Mouse (Mus musculus): ENCODE results near the gene Eif3i. TPM values are rescaled to one million over a fixed set of nuclear protein-coding genes. Genes with fewer than 3 reads are reported as not detected.
A peak's percentile ranks its signal among the peaks of the same experiment; 100 is the strongest.

Eif3i gene
- polyA plus RNA-seq (2015; fragmentation: Nextera tagmentation; extraction: Ambion mirVana), result 195 and 208 TPM in 2 replicates

DNA sequence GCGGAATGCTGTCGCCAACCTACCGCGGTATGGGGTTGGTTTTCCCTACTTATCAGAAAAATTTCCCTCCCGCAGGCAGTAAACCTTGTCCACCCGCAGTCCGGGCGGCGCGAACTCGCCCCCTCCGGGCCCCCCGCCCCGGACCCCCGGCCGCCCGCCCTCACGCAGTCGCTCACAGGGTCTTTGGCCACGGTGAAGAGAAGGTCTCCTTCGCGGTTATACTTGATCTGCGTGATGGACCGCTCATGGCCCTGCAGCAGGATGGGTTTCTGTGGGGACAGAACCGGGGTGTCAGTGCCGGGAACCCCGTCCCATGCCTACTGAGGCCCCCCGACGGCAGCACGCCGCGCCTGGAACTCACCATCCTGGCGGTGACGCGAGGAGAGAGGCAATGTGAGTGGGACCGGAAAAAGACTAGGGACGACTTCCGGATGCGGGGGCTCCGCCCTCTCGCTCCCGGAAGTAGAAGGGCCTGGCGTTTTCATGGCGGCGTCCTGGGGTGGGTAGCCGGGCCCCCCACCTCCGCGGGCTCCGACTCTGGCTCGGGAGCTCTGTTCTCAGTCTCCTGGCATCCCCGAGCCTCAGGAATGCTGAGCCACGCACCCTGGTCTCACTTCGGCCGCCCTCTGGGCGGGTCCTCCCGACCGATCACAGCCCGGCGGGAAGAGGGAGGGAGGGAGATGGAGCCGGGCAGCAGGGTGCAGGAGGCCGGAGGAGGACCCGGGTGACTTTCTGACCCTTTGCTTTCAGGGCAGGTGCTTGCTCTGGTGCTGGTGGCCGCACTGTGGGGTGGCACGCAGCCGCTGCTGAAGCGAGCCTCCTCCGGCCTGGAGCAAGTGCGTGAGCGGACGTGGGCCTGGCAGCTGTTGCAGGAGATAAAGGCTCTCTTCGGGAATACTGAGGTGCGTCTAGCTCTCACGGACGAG, at the start of gene Eif3i, which contains the start of gene Tmem234:
Gene Eif3i, minus strand, starts transcription at position 416 of the 926 bp plus-strand sequence.
Gene Tmem234, plus strand, starts transcription at position 436 of the 926 bp plus-strand sequence.
- peak within 1 kb of the TSS; percentile 92 for H3K4me3 ChIP-seq
- no peaks in the 10 kb centered on the region for H3K27me3 ChIP-seq (replicated peaks)
- H3K9ac ChIP-seq, result peak within 1 kb of the TSS; percentile 96
- no peaks in the 10 kb centered on the region for H3K9me3 ChIP-seq
- peaks cover 14% of the 10 kb centered on the region; the same call in 1 of the 2 replicates for H3K36me3 ChIP-seq (replicated peaks)
- WGBS, result under 1% methylated on average over 74 of the region's 74 CpGs
- peak within 1 kb of the TSS; percentile 77 for H3K27ac ChIP-seq
- peak within 1 kb of the TSS; percentile 85 for H3K4me2 ChIP-seq
- peak; percentile 91 for ATAC-seq (replicated peaks)
- peaks cover 34% of the 10 kb centered on the region for H3K4me1 ChIP-seq

DNA sequence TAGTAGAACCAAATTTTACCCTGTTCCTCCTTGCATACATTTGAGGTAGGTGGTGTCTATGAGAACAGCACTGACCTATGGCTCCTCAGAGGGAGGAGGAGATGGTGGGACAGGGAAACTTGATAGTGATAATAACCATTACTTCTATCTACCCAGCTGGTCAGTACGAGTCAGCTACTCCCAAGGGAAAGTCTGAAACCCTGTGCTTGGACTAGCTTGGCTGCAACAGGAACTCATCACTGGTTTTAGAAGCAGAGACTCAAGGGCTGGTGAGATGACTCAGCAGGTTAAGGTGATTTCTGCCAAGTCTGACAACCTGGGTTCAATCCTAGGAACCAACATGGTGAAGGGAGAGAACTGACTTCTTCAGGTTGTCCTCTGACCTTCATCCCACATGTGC, 48.2 kb upstream of the Eif3i start:
- 92% methylated on average over 1 of the region's 1 CpGs for WGBS
- no peaks in the 10 kb centered on the region for H3K4me1 ChIP-seq
- no peaks in the 10 kb centered on the region for H3K27me3 ChIP-seq (replicated peaks)
- no peak overlapping the region for H3K9ac ChIP-seq
- no peaks in the 10 kb centered on the region for H3K9me3 ChIP-seq
- ATAC-seq (replicated peaks), result no peak
- H3K4me2 ChIP-seq, result no peak overlapping the region
- H3K36me3 ChIP-seq (replicated peaks), result peaks cover 65% of the 10 kb centered on the region
- no peak overlapping the region for H3K4me3 ChIP-seq
- H3K27ac ChIP-seq, result no peak overlapping the region

DNA sequence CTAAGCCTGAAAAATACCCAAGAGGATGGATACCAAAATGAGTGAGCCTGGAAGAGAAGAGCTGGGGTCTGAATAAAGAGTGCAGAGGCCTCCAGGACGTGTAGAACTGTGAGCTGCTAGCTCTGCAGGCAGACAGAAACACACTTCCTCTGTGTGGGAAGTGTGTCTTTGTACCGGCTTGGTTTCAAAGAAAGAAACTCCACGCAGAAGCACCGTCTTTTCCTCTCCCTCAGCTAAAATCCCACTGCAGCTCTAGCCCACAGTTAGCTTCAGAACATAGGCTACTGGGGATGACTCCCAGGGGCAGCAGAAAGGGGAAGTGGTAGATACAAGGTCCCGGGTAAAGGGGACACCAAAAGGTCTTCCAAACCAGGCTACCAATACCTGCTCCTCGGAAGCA, 44.8 kb upstream of the Eif3i start:
- Histone ChIP-seq H3K36me3 (replicated peaks) (peaks cover 40% of the 10 kb centered on the region), H3K27ac (no peak overlapping the region), H3K4me2 (no peak overlapping the region), H3K9ac (no peak overlapping the region), H3K9me3 (no peaks in the 10 kb centered on the region), H3K4me3 (no peak overlapping the region), H3K27me3 (replicated peaks) (no peaks in the 10 kb centered on the region), H3K4me1 (peaks cover 3% of the 10 kb centered on the region; the same call in 1 of the 2 replicates)
- 87% methylated on average over 6 of the region's 6 CpGs for WGBS
- ATAC-seq (replicated peaks), result no peak

DNA sequence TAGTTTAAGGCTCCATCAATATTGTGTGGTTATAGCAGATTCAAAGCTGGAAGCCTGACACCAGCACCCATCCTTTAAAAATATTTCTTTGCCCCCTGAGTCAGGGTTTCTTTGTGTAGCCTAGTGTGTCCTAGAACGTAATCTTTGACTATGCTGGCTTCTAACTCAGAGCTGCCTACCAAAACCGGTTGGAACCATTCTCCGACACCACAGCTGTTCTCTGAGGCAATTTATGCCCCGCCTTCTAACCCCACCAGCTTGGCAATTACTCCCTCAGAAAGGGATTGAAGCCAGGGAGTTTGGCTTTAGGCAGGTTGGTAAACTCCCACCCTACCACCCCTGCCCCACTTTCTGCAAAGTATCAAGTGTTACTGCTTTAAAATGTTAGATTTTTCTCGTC, 41.3 kb upstream of the Eif3i start:
- WGBS, result 58% methylated on average over 5 of the region's 5 CpGs
- no peak overlapping the region for H3K27ac ChIP-seq
- peaks cover 26% of the 10 kb centered on the region for H3K4me1 ChIP-seq
- H3K27me3 ChIP-seq (replicated peaks), result no peaks in the 10 kb centered on the region
- no peak overlapping the region for H3K4me3 ChIP-seq
- H3K36me3 ChIP-seq (replicated peaks), result peaks cover 16% of the 10 kb centered on the region; the same call in 1 of the 2 replicates
- no peak overlapping the region for H3K9ac ChIP-seq
- no peaks in the 10 kb centered on the region for H3K9me3 ChIP-seq
- no peak for ATAC-seq (replicated peaks)
- H3K4me2 ChIP-seq, result no peak overlapping the region

DNA sequence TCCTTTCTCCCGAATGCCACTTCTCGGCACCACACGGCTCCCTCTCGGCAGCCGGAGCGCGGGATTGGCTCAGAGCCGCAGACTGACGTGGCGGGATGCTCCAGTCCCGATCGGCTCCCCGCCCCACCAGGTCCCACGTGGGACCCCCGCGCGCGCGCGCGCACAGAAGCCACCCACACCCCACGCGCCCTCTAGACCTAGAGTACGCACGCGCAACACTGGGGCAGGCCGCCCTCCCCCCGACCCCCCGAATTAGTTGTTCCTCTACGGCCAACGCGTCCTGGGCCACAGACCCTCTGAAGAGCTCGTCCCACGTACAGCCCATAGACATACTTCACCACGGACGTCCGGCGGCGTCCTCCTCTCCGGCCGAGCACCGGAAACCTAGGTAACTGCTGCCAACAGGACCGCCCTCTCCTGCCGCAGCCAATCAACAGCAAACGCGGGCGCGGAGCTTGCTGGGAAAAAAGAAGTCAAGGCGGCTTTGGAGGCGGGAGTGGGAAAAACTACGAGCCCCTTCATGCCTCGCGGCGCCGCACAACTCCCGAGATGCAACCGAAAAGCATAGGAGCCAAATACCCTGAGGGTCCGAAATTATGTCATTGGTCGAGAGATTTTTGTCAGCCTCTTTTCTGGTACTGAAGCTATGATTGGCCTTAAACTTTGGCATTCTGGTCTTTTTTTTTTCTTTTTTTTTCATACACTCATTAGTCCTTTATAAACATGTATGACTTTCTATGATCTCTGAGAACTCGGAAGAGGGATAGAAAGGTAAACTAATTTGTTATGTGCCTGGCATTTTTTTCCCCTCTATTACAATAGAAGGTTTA, 40.4 kb upstream of the Eif3i start, which contains the start of gene Txlna:
Gene Txlna, minus strand, starts transcription at position 428 of the 830 bp plus-strand sequence.
- ATAC-seq (replicated peaks), result peak; percentile 97
- under 1% methylated on average over 50 of the region's 60 CpGs for WGBS
- H3K9me3 ChIP-seq, result no peaks in the 10 kb centered on the region
- peaks cover 21% of the 10 kb centered on the region; the same call in 1 of the 2 replicates for H3K36me3 ChIP-seq (replicated peaks)
- H3K4me3 ChIP-seq, result peak within 1 kb of the TSS; percentile 74
- peak within 1 kb of the TSS; percentile 95 for H3K4me2 ChIP-seq
- H3K4me1 ChIP-seq, result peaks cover 26% of the 10 kb centered on the region
- peak within 1 kb of the TSS; percentile 65 for H3K9ac ChIP-seq
- peak within 1 kb of the TSS; percentile 97 for H3K27ac ChIP-seq
- H3K27me3 ChIP-seq (replicated peaks), result no peaks in the 10 kb centered on the region

DNA sequence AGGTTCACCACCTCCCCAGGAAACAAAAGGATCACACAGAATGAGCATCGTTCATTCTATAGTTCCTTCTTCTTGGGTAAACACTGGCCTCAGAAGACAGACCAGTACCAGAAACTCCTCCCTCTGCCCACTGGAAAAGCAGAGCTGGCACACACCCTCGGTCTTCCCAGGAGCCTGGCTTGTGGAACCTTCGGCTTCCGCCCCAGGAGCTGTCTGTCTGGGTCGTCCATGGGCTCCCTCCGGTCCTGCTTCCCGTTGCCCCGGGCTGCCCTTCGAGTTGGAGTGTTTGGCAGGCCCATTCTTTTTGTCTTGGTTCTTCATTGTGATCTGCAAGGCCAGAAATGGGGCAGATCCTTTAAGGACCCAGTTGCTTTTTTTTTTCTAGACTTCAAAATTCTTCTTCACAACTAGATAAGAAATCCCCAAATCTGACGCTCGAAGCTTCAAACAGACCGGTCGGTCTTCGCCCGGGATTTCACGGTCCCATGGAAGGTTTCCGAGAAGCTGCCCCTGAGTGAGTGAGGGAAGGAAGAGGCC, 39.7 kb upstream of the Eif3i start:
- H3K27ac ChIP-seq, result peak overlapping the region; percentile 97
- H3K36me3 ChIP-seq (replicated peaks), result peaks cover 16% of the 10 kb centered on the region; the same call in 1 of the 2 replicates
- H3K9me3 ChIP-seq, result no peaks in the 10 kb centered on the region
- ATAC-seq (replicated peaks), result no peak
- peak overlapping the region; percentile 74 for H3K4me3 ChIP-seq
- H3K27me3 ChIP-seq (replicated peaks), result no peaks in the 10 kb centered on the region
- peak overlapping the region; percentile 65 for H3K9ac ChIP-seq
- H3K4me2 ChIP-seq, result peak overlapping the region; percentile 95
- 4% methylated on average over 17 of the region's 17 CpGs for WGBS
- peaks cover 26% of the 10 kb centered on the region for H3K4me1 ChIP-seq

DNA sequence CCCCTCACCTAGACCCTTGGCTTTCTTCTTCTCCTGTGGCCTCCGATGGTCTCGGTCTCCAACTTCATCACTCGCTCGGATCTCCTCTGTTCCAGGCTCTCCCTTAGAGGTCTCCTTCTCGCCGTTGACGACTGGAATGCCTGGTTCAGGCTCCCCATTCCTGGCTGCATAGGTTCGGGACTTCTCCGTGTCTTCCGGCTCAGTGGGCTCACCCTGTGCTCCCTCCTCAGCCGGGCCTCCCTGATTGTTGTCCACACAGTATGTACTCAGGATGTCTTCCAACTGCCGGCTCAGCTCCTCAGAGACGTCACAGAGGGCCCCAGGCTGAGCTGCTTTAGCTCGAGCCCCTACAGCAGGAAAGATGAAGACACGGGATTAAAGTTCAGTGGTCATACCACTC, 38.8 kb upstream of the Eif3i start:
- Histone ChIP-seq H3K4me3 (peak overlapping the region; percentile 74; the same call in 1 of the 2 replicates), H3K4me1 (peaks cover 26% of the 10 kb centered on the region), H3K36me3 (replicated peaks) (peaks cover 23% of the 10 kb centered on the region; the same call in 1 of the 2 replicates), H3K9me3 (no peaks in the 10 kb centered on the region), H3K27ac (no peak overlapping the region), H3K9ac (peak overlapping the region; percentile 65; the same call in 1 of the 2 replicates), H3K27me3 (replicated peaks) (no peaks in the 10 kb centered on the region), H3K4me2 (peak overlapping the region; percentile 95)
- WGBS, result 86% methylated on average over 15 of the region's 15 CpGs
- no peak for ATAC-seq (replicated peaks)

DNA sequence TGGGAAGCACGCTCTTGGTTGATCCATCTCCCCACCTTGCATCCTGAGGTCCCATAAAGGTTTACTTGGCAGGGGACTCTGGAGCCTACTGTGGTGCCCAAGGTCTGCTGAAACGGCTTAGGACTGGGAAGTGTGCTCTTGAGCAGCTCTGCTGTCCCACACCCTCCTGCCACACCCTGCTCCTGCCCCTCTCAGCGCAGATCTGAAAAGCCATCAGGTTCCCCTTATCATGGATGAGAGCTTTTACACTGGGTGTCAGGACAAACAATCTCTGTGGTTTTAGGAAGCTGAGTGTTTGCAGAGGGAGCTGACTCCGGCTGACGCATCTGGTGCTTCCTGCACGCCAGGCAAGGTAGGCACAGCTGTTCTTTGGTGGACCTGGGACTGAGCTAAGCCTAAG, 33.4 kb upstream of the Eif3i start:
- no peak for ATAC-seq (replicated peaks)
- Histone ChIP-seq H3K27ac (no peak overlapping the region), H3K4me2 (no peak overlapping the region), H3K4me3 (no peak overlapping the region), H3K9ac (no peak overlapping the region), H3K36me3 (replicated peaks) (peaks cover 72% of the 10 kb centered on the region), H3K27me3 (replicated peaks) (no peaks in the 10 kb centered on the region), H3K9me3 (no peaks in the 10 kb centered on the region), H3K4me1 (peaks cover 14% of the 10 kb centered on the region)
- 97% methylated on average over 6 of the region's 6 CpGs for WGBS

DNA sequence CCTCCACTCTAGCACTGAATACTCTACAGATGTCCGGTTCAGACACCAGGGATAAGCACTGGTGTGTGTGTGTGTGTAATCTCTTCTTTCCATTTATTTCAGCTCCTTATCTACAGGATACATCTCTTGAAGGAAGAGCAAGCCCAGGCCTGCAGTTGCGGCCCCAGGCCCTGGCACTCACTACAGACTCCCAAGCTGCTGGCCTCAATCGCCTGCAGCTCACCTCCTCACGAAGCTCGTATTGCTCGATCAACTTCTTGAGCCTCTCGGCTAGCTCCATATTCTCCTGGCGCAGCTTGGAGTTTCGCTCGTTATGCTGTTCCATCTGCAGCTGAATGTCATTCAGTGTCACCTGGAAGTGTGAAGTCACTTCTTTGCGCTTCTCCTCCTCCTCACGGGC, 31.4 kb upstream of the Eif3i start:
- no peaks in the 10 kb centered on the region for H3K9me3 ChIP-seq
- no peak overlapping the region for H3K4me3 ChIP-seq
- ATAC-seq (replicated peaks), result no peak
- no peaks in the 10 kb centered on the region for H3K27me3 ChIP-seq (replicated peaks)
- H3K9ac ChIP-seq, result no peak overlapping the region
- peaks cover 87% of the 10 kb centered on the region for H3K36me3 ChIP-seq (replicated peaks)
- H3K4me2 ChIP-seq, result no peak overlapping the region
- peaks cover 4% of the 10 kb centered on the region; the same call in 1 of the 2 replicates for H3K4me1 ChIP-seq
- no peak overlapping the region for H3K27ac ChIP-seq
- 96% methylated on average over 12 of the region's 12 CpGs for WGBS

DNA sequence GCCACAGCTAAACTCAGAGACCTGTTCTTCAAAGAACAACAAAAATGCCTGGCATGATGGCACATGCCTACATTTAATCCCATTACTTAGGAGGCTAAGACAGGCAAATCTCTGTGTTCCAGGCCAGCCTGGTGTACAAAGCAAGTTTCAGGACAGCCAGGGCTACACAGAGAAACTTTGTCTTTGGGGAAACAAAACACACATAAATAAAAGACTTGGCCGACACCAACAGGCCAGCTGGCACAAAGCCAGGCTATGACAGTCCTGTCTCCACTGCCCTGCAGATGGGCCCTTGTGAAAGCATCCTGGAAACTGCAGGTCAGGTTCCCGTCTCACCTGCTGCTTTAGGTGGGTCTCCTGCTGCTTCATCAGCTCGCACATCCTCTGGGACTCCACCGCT, 30.5 kb upstream of the Eif3i start:
- Histone ChIP-seq H3K4me2 (no peak overlapping the region), H3K4me3 (no peak overlapping the region), H3K27me3 (replicated peaks) (no peaks in the 10 kb centered on the region), H3K4me1 (peaks cover 6% of the 10 kb centered on the region), H3K36me3 (replicated peaks) (peaks cover 82% of the 10 kb centered on the region), H3K9ac (no peak overlapping the region), H3K9me3 (no peaks in the 10 kb centered on the region), H3K27ac (no peak overlapping the region)
- WGBS, result 81% methylated on average over 4 of the region's 4 CpGs
- no peak for ATAC-seq (replicated peaks)

DNA sequence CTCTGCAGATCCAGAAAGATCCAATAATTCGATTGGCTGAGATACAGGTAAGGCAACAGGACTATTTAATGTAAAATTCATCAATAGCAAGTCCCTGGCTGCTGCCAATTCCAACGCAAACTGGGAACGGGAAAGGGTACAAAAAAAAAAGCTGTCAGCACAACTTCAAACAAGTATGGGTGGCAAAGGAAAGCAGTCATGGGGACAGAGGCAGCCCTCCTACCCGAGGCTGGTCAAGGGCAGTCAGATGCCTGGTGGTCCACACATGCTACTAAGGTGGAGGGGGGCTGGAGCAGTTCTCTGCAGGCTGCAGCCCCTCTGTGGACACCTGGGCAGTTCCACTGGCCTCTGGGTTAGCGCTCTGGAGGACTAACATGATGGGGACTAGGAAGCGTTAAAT, 25.6 kb upstream of the Eif3i start:
- no peak overlapping the region for H3K4me2 ChIP-seq
- H3K27ac ChIP-seq, result peak overlapping the region; percentile 91
- no peak overlapping the region for H3K4me3 ChIP-seq
- peaks cover 42% of the 10 kb centered on the region for H3K4me1 ChIP-seq
- no peak overlapping the region for H3K9ac ChIP-seq
- peaks cover 44% of the 10 kb centered on the region for H3K36me3 ChIP-seq (replicated peaks)
- H3K9me3 ChIP-seq, result no peaks in the 10 kb centered on the region
- H3K27me3 ChIP-seq (replicated peaks), result no peaks in the 10 kb centered on the region
- no peak for ATAC-seq (replicated peaks)
- WGBS, result 80% methylated on average over 6 of the region's 6 CpGs

DNA sequence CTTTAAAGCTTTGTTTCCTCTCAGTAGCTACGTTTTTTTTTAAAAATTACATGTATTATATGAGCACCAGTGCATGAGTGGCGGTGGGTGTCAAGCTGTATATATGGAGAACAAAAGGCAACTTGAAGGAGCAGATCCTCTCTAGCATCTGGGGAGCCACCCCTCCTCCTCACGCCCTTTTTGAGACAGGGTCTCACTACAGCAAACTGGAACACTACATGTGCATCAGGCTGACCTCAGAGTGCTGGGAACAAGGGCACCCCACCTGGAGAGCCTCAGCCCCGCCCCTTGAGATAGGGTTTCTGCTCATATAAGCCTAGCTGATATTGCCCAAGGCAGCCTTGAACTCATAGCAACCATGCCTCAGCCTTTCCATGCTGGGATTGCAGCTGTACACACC, 25.0 kb upstream of the Eif3i start:
- 43% methylated on average over 4 of the region's 4 CpGs for WGBS
- no peaks in the 10 kb centered on the region for H3K9me3 ChIP-seq
- peak overlapping the region; percentile 82 for H3K4me2 ChIP-seq
- peaks cover 38% of the 10 kb centered on the region for H3K36me3 ChIP-seq (replicated peaks)
- no peaks in the 10 kb centered on the region for H3K27me3 ChIP-seq (replicated peaks)
- peak overlapping the region; percentile 91 for H3K27ac ChIP-seq
- peaks cover 48% of the 10 kb centered on the region for H3K4me1 ChIP-seq
- H3K4me3 ChIP-seq, result peak overlapping the region; percentile 54
- H3K9ac ChIP-seq, result no peak overlapping the region
- ATAC-seq (replicated peaks), result no peak
